Mouse (Mus musculus): ENCODE results near the gene Noxo1. TPM values are rescaled to one million over a fixed set of nuclear protein-coding genes. Genes with fewer than 3 reads are reported as not detected.

Noxo1 gene
- polyA plus RNA-seq, 1 experiment from 2014 or later: 3.0 TPM

Other genes with a start within 250 kb of the Noxo1 start
- gene E4f1, start 225.9 kb upstream of the Noxo1 start, polyA plus RNA-seq (2016; fragmentation: Nextera tagmentation; extraction: Ambion mirVana): 38.4 and 43.2 TPM in 2 replicates
- gene Pgp, start 225.8 kb upstream of the Noxo1 start, polyA plus RNA-seq (2016; fragmentation: Nextera tagmentation; extraction: Ambion mirVana): 52.3 and 54.9 TPM in 2 replicates
- 1.7 TPM in 1 of 2 replicates, not detected in the other for gene Bricd5, start 222.3 kb upstream of the Noxo1 start, polyA plus RNA-seq (2016; fragmentation: Nextera tagmentation; extraction: Ambion mirVana)
- gene Mlst8, start 217.2 kb upstream of the Noxo1 start, polyA plus RNA-seq (2016; fragmentation: Nextera tagmentation; extraction: Ambion mirVana): 32.8 and 35.0 TPM in 2 replicates
- 7.3 and 7.5 TPM in 2 replicates for gene Caskin1, start 207.6 kb upstream of the Noxo1 start, polyA plus RNA-seq (2016; fragmentation: Nextera tagmentation; extraction: Ambion mirVana)
- gene Traf7, start 168.3 kb upstream of the Noxo1 start, polyA plus RNA-seq (2016; fragmentation: Nextera tagmentation; extraction: Ambion mirVana): 98.5 and 103 TPM in 2 replicates
- 3.6 and 3.7 TPM in 2 replicates for gene Rab26, start 162.0 kb upstream of the Noxo1 start, polyA plus RNA-seq (2016; fragmentation: Nextera tagmentation; extraction: Ambion mirVana)
- 26.8 and 29.8 TPM in 2 replicates for gene Pkd1, start 146.4 kb upstream of the Noxo1 start, polyA plus RNA-seq (2016; fragmentation: Nextera tagmentation; extraction: Ambion mirVana)
- gene Tsc2, start 63.6 kb upstream of the Noxo1 start, polyA plus RNA-seq (2016; fragmentation: Nextera tagmentation; extraction: Ambion mirVana): 72.8 and 82.0 TPM in 2 replicates
- 26.2 and 26.9 TPM in 2 replicates for gene Nthl1, start 63.6 kb upstream of the Noxo1 start, polyA plus RNA-seq (2016; fragmentation: Nextera tagmentation; extraction: Ambion mirVana)
- 59.6 and 60.6 TPM in 2 replicates for gene Slc9a3r2, start 45.9 kb upstream of the Noxo1 start, polyA plus RNA-seq (2016; fragmentation: Nextera tagmentation; extraction: Ambion mirVana)
- 0.35 and 0.76 TPM in 2 replicates for gene Npw, start 37.8 kb upstream of the Noxo1 start, polyA plus RNA-seq (2016; fragmentation: Nextera tagmentation; extraction: Ambion mirVana)
- gene Zfp598, start 26.5 kb upstream of the Noxo1 start, polyA plus RNA-seq (2016; fragmentation: Nextera tagmentation; extraction: Ambion mirVana): 23.5 and 25.4 TPM in 2 replicates
- gene Syngr3, start 6.3 kb upstream of the Noxo1 start, polyA plus RNA-seq (2016; fragmentation: Nextera tagmentation; extraction: Ambion mirVana): 8.4 and 10.5 TPM in 2 replicates
- 47.9 and 48.0 TPM in 2 replicates for gene Gfer, start 78 bp upstream of the Noxo1 start, polyA plus RNA-seq (2016; fragmentation: Nextera tagmentation; extraction: Ambion mirVana)
- 93.9 and 94.2 TPM in 2 replicates for gene Tbl3, start 11.4 kb downstream of the Noxo1 start, polyA plus RNA-seq (2016; fragmentation: Nextera tagmentation; extraction: Ambion mirVana)
- 0.22 TPM in 1 of 2 replicates, not detected in the other for gene Rnf151, start 21.8 kb downstream of the Noxo1 start, polyA plus RNA-seq (2016; fragmentation: Nextera tagmentation; extraction: Ambion mirVana)
- gene Rps2, start 21.9 kb downstream of the Noxo1 start, polyA plus RNA-seq (2016; fragmentation: Nextera tagmentation; extraction: Ambion mirVana): 1,116 and 1,117 TPM in 2 replicates
- 209 and 223 TPM in 2 replicates for gene Ndufb10, start 28.2 kb downstream of the Noxo1 start, polyA plus RNA-seq (2016; fragmentation: Nextera tagmentation; extraction: Ambion mirVana)
- not detected in 2 replicates for gene Rpl3l, start 31.6 kb downstream of the Noxo1 start, polyA plus RNA-seq (2016; fragmentation: Nextera tagmentation; extraction: Ambion mirVana)
- 23.6 and 25.6 TPM in 2 replicates for gene Msrb1, start 40.4 kb downstream of the Noxo1 start, polyA plus RNA-seq (2016; fragmentation: Nextera tagmentation; extraction: Ambion mirVana)
- gene Hs3st6, start 56.8 kb downstream of the Noxo1 start, polyA plus RNA-seq (2016; fragmentation: Nextera tagmentation; extraction: Ambion mirVana): 9.2 and 10.7 TPM in 2 replicates
- not detected in 2 replicates for gene Meiob, start 108.1 kb downstream of the Noxo1 start, polyA plus RNA-seq (2016; fragmentation: Nextera tagmentation; extraction: Ambion mirVana)
- 24.2 and 26.1 TPM in 2 replicates for gene Hagh, start 143.9 kb downstream of the Noxo1 start, polyA plus RNA-seq (2016; fragmentation: Nextera tagmentation; extraction: Ambion mirVana)
- gene Fahd1, start 154.1 kb downstream of the Noxo1 start, polyA plus RNA-seq (2016; fragmentation: Nextera tagmentation; extraction: Ambion mirVana): 21.3 and 23.2 TPM in 2 replicates
- 0.22 and 0.28 TPM in 2 replicates for gene Igfals, start 169.8 kb downstream of the Noxo1 start, polyA plus RNA-seq (2016; fragmentation: Nextera tagmentation; extraction: Ambion mirVana)
- 49.7 and 53.6 TPM in 2 replicates for gene Nubp2, start 190.1 kb downstream of the Noxo1 start, polyA plus RNA-seq (2016; fragmentation: Nextera tagmentation; extraction: Ambion mirVana)
- 43.3 and 43.8 TPM in 2 replicates for gene Spsb3, start 190.4 kb downstream of the Noxo1 start, polyA plus RNA-seq (2016; fragmentation: Nextera tagmentation; extraction: Ambion mirVana)
- gene Eme2, start 198.9 kb downstream of the Noxo1 start, polyA plus RNA-seq (2016; fragmentation: Nextera tagmentation; extraction: Ambion mirVana): 38.7 and 42.4 TPM in 2 replicates
- 99.6 and 107 TPM in 2 replicates for gene Mrps34, start 198.9 kb downstream of the Noxo1 start, polyA plus RNA-seq (2016; fragmentation: Nextera tagmentation; extraction: Ambion mirVana)
- 44.8 and 46.1 TPM in 2 replicates for gene Nme3, start 200.3 kb downstream of the Noxo1 start, polyA plus RNA-seq (2016; fragmentation: Nextera tagmentation; extraction: Ambion mirVana)
- 55.8 and 59.5 TPM in 2 replicates for gene Mapk8ip3, start 240.7 kb downstream of the Noxo1 start, polyA plus RNA-seq (2016; fragmentation: Nextera tagmentation; extraction: Ambion mirVana)